Mouse (Mus musculus) yolk sac, embryonic 10.5 days (tissue): Measurements from ENCODE around the gene 0610030E20Rik.

Experiments used
- DNase-seq: peaks from one replicate; pipeline ENCODE4 v3.0.0-alpha.2; 2017; ENCODE audit warnings: low spot score

Gene 0610030E20Rik

GRCm38 (mm10) chr6:72392341-72392740 is 45.2 kb downstream of the 0610030E20Rik start:
- DNase-seq, result no peak

- no peak for DNase-seq
These were observed 49.7 kb downstream of the 0610030E20Rik start for GRCm38 (mm10) chr6:72396837-72397251.

GRCm38 (mm10) chr6:72399967-72400366 is 52.9 kb downstream of the 0610030E20Rik start:
- DNase-seq, result no peak

- no peak for DNase-seq
These were observed 54.8 kb downstream of the 0610030E20Rik start for GRCm38 (mm10) chr6:72401875-72402274.
